Mouse (Mus musculus) heart, embryonic 13.5 days (tissue): ENCODE data around the gene Gm8660. TPM values are rescaled to one million over a fixed set of nuclear protein-coding genes. Genes with fewer than 3 reads are reported as not detected.
"Not testable (repeated sequence)": the region's sequence is repeated elsewhere in the genome, so short reads cannot be mapped to it uniquely, and the experiment has no call there.

Source experiments
- ATAC-seq: fragments of 200-750 bp; cut with Nextera tagmentation; 2 replicates; pipeline ENCODE4 v1.8.0; 2017; ENCODE audit warnings: moderate TSS enrichment; ENCODE audit not compliant: insufficient number of reproducible peaks, low FRiP score, low TSS enrichment; ENCODE audit errors: extremely low read depth
- H3K27ac ChIP-seq: fragments of 300-500 bp; sonication (generic); replicated peaks from 2 replicates; pipeline ENCODE4 v1.5.1; 2015; ENCODE audit warnings: moderate library complexity, mild to moderate bottlenecking, inconsistent platforms
- H3K27me3 ChIP-seq: fragments of 300-500 bp; sonication (generic); replicated peaks from 2 replicates; pipeline ENCODE4 v1.6.1; 2015; ENCODE audit warnings: mild to moderate bottlenecking, inconsistent platforms
- H3K36me3 ChIP-seq: fragments of 300-500 bp; sonication (generic); 2 replicates; pipeline ENCODE4 v1.6.1; 2015; ENCODE audit warnings: mild to moderate bottlenecking, inconsistent platforms
- H3K4me1 ChIP-seq: fragments of 300-500 bp; sonication (generic); 2 replicates; pipeline ENCODE4 v1.6.1; 2015; ENCODE audit warnings: inconsistent platforms
- H3K4me2 ChIP-seq: fragments of 300-500 bp; sonication (generic); 2 replicates; pipeline ENCODE4 v1.6.1; 2015; ENCODE audit warnings: inconsistent platforms, mild to moderate bottlenecking, moderate library complexity
- H3K4me3 ChIP-seq: fragments of 300-500 bp; sonication (generic); 2 replicates; pipeline ENCODE4 v1.5.1; 2015; ENCODE audit warnings: moderate library complexity, mild to moderate bottlenecking, inconsistent platforms
- H3K9ac ChIP-seq: fragments of 300-500 bp; sonication (generic); 2 replicates; pipeline ENCODE4 v1.6.1; 2015; ENCODE audit warnings: inconsistent platforms, mild to moderate bottlenecking, moderate library complexity
- H3K9me3 ChIP-seq: fragments of 300-500 bp; sonication (generic); 2 replicates; pipeline ENCODE4 v1.6.1; 2016; ENCODE audit warnings: inconsistent platforms
- WGBS: fragments of 180-500 bp; shearing (Covaris S2); methylation state at CpG from one replicate; pipeline ENCODE4 v1.1.7; 2015; ENCODE audit warnings: mixed read lengths; 5-methylcytosine and 5-hydroxymethylcytosine counted together
- polyA plus RNA-seq: library from polyadenylated mRNA; unstranded; fragments of >200 nt; fragmentation: Nextera tagmentation; extraction: Ambion mirVana; gene quantifications from 2 replicates; pipeline ENCODE4 v1.2.1, GENCODE M21; 2015

The Gm8660 gene
- polyA plus RNA-seq: not detected in 2 replicates

DNA sequence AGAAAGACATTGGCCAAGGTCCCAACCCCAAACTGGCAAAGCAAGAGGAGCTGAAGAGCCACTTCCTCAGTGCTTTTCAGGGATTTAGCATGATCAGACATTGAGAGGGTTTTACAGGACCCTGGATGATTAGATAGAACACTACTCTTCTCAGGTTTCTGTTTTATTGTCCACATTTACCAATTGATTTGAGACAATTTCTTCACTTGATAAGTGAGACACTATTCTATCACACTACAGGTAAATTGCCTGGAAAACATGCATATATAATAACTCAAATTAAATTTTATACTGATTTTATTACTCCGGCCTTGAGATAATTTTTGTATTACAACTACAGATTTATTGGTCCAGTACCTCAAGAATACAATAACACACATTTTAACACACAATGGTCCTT lies at the start of gene Gm8660:
Gene Gm8660 (minus strand): TSS at position 101 of the 400 bp plus-strand sequence.
- not testable (repeated sequence) for H3K9ac ChIP-seq, H3K36me3 ChIP-seq, H3K27ac ChIP-seq, H3K4me2 ChIP-seq, H3K4me3 ChIP-seq, H3K27me3 ChIP-seq, H3K4me1 ChIP-seq, H3K9me3 ChIP-seq, ATAC-seq
- WGBS: no CpG with 5 or more reads among the region's 1 CpGs

DNA sequence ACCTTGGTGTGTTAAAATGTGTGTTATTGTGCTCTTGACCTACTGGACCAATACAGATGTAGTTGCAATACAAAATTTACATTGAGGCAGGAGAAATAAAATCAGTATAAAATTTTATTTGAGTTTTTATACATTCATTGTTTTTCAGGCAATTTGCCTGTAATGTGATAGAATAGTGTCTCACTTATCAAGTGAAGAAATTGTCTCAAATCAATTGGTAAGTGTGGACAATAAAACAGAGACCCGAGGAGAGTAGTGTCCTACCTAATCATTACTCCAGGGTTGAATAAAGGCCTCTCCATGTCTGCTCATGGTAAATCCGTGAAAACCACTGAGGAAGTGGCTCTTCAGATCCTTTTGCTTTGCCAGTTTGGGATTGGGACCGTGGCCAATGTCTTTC lies 42.4 kb upstream of the Gm8660 start, which contains the start of gene Vmn1r148:
Gene Vmn1r148 (plus strand): TSS at position 301 of the 400 bp plus-strand sequence.
- H3K27ac ChIP-seq, ATAC-seq, H3K36me3 ChIP-seq, H3K4me3 ChIP-seq, H3K4me2 ChIP-seq, H3K4me1 ChIP-seq, H3K9me3 ChIP-seq, H3K27me3 ChIP-seq, H3K9ac ChIP-seq: not testable (repeated sequence)
- no CpG with 5 or more reads among the region's 3 CpGs for WGBS

- not testable (repeated sequence) for H3K4me2 ChIP-seq, H3K4me3 ChIP-seq, H3K27me3 ChIP-seq, H3K9ac ChIP-seq, H3K36me3 ChIP-seq, H3K4me1 ChIP-seq, ATAC-seq, H3K27ac ChIP-seq, H3K9me3 ChIP-seq
- no CpG with 5 or more reads among the region's 2 CpGs for WGBS
Measured at GRCm38 (mm10) chr7:22329617-22330016, 41.2 kb downstream of the Gm8660 start, which contains the start of gene Gm4187. TSS of gene Gm4187 (minus strand) at chr7:22329717.

Other genes with a start within 250 kb of the Gm8660 start
- not detected in 2 replicates for gene Gm10666, start 236.3 kb downstream of the Gm8660 start, polyA plus RNA-seq
- gene Vmn1r142, start 207.0 kb downstream of the Gm8660 start, polyA plus RNA-seq: not detected in 2 replicates
- not detected in 2 replicates for gene Vmn1r143, start 181.7 kb downstream of the Gm8660 start, polyA plus RNA-seq
- gene Gm8653, start 169.8 kb downstream of the Gm8660 start, polyA plus RNA-seq: not detected in 2 replicates
- gene Gm8453, start 141.6 kb downstream of the Gm8660 start, polyA plus RNA-seq: not detected in 2 replicates
- gene Gm4187, start 41.3 kb downstream of the Gm8660 start, polyA plus RNA-seq: not detected in 2 replicates
- not detected in 2 replicates for gene Vmn1r148, start 42.5 kb upstream of the Gm8660 start, polyA plus RNA-seq
- not detected in 2 replicates for gene Vmn1r149, start 67.2 kb upstream of the Gm8660 start, polyA plus RNA-seq
- not detected in 2 replicates for gene Gm10665, start 93.0 kb upstream of the Gm8660 start, polyA plus RNA-seq
- not detected in 2 replicates for gene Vmn1r151, start 128.6 kb upstream of the Gm8660 start, polyA plus RNA-seq
- not detected in 2 replicates for gene Vmn1r152, start 151.9 kb upstream of the Gm8660 start, polyA plus RNA-seq
- gene Gm8677, start 163.8 kb upstream of the Gm8660 start, polyA plus RNA-seq: not detected in 2 replicates
- not detected in 2 replicates for gene Gm4201, start 194.3 kb upstream of the Gm8660 start, polyA plus RNA-seq
- gene Gm4565, start 217.1 kb upstream of the Gm8660 start, polyA plus RNA-seq: not detected in 2 replicates